Mouse (Mus musculus): ENCODE results near the gene Dynll2.

Gene Dynll2

DNA sequence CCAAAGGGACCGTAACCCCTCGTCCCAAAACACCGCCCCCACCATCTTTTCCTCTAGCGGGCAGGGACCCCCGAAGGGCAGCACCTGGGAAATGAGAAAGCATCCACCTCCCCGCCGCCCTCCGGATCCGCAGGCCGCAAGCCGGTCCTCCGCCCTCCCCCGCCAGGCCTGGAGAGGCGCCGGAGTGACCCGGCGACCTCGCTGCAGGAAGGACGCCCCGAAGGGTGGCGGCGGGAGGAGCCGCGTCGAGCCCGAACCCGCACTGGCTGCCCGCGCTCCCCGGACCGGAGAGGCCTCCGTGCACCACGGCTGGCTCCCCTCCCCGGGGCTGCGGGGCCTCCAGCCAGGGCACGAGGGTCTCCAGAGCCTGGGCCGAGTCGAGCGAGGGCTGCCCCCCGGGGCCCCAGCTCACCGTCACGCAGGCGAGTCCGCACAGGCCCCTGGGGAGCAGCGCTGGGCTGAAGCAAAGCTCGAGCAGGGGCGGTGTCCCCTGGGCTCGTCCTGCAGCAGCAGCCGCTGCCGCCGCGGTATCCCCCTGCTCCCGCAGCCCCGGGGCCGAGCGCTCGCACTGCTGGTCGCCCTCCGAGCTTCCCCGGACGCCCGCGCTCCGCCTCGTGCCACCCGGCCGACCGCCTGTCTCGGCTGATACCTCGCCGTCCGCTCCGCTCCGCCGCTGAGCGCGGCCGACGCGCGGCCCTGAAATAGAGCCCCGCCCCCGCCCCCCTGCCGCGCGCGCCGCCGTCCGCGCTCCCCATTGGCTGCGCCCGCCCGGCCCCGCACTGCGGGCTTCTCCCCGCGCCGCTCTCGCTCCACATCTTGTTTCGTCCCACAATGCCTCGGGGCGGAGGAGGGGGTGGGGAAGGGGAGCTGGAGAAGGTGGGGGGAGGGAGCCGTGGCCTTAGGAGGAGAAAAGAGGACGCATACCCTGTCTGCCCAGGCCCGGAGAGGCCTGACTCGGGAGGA, at the start of gene Dynll2:
TSS of gene Dynll2 (minus strand) at position 703 of the 963 bp plus-strand sequence.
- DNase-seq (ENCODE audit: low spot score) = peak; percentile 77

DNA sequence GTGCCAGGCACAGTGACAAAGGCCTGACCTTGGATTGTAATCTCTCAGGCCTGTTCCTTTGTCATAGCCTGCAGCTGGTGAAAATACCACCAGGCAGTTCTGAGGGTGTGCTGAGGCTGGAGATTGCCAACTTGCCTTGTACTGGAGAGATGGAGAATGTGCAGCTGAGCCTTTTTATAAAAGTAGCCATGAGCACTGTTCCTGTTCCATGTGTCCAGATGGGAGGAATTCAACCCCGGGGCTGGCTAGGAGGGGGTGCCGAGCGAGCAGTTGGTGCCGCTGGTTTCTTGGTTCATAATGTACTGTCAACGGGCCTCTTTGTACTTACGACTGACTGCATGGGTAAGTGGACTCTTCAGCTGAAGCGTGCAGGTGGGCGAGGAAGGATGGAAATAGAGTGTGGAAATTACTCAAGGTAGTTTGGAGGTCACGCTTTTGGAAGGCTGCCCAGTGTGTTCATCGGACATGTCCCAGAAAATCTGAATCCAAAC, 49.5 kb upstream of the Dynll2 start:
- no peak for DNase-seq (ENCODE audit: low spot score)

DNA sequence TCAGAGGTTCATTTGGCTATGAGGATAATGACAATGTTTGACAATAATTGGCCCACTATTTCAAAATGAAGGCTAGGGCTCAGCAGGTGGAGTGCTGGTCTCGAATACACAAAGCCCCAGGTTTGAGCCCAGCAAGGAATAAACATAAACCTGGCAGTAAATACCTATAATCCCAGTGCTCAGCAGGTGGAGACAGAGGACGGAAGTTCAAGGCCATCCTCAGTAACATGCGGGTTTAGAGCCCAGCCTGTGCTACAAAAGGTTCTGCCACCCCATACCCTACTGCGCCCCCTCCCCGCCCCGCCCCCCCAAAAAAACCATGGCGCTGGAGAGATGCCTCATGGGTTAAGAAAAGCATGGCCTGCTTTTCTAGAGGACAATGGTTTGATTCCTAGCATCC, 48.6 kb upstream of the Dynll2 start:
- DNase-seq (ENCODE audit: low spot score) = no peak

DNA sequence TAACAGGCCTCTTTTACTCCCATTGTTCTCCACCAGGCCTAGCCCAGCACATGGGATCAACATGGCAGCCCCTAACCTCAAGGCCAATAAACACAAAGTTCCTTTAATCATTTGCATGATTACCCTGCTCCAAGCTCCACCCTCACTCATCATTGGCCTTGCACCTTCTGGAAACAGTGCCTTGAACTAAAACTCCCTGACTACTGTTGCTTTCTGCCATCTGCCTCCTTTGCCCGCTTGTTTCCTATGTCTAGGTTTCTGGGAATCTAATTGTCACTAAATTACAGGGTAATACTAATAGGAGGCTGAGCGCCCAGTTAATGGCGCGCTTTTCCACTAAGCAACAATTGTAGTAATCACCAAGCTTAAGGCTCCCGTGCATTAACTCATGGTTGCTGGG, 44.4 kb upstream of the Dynll2 start:
- no peak for DNase-seq (ENCODE audit: low spot score)

DNA sequence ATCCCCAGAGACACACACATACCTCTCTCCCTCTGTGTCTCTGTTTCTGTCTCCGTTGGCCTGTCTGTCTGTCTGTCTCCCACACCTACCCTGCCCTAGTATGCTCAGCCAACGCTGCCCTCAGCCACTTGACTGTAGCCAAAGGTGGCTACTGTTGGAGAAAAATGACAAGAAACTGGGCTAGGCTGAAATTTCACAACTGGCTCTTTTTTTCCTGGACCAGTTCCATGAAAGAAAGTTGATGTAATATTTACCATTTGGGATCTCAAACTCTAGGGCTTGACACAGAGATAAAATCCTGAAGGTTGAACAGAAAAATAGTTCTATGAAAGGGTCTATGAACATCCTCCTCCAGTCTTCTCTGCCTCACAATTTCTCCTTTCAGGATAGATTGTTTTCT, 43.5 kb upstream of the Dynll2 start:
- DNase-seq (ENCODE audit: low spot score) = no peak

GRCm38 (mm10) chr11:88030219-88030618, 42.9 kb upstream of the Dynll2 start:
- DNase-seq (ENCODE audit: low spot score) = no peak

DNA sequence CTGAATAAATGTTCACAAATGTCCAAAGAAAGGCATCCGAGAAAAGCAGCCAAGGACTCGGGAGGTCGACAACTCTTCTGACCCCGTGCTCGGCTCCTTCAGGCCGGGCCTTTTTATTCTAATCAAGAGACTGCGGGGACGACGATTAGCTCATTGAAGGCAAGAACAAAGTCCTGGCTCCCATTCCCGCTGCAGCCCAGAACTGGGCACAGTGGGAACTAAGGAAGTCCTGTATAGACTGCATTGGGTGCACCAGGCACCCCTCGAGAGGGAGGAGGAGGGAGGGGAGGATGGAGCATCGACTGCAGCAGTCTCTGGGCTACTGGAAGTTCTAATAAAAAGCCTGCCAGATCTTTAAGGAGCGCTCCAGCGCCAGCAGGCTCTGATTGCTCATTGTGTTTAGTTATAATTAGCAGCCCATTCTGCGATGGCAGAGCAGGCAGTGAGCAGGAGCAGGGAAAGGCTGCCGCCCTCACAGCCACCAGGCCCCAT, 40.9 kb upstream of the Dynll2 start:
- DNase-seq (ENCODE audit: low spot score) = no peak

GRCm38 (mm10) chr11:88027391-88028035, 40.2 kb upstream of the Dynll2 start:
- no peak for DNase-seq (ENCODE audit: low spot score)

- DNase-seq (ENCODE audit: low spot score) = no peak
Measured at GRCm38 (mm10) chr11:88023933-88024332, 36.6 kb upstream of the Dynll2 start.

- DNase-seq (ENCODE audit: low spot score) = no peak
Measured at GRCm38 (mm10) chr11:88015795-88016194, 28.5 kb upstream of the Dynll2 start.

DNA sequence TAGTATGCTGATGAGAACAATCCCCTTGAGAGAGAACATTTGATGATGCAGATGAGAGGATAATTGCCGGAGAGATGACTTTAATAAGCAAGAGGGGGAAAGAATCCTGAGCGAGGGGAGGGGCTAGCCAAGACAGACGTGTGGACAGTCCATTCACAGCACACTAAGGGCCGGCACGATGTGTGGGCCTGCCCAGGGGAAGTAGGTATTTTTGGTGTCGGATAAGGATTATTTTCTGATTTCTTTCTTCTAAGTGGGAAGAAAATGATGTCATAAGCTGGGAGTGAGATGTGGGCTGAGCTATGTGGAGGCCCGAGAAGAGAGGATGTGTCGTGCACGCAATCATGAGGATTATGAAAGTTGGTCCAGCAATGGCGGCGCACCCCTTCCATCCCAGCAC, 27.8 kb upstream of the Dynll2 start:
- no peak for DNase-seq (ENCODE audit: low spot score)

GRCm38 (mm10) chr11:88013632-88014031, 26.3 kb upstream of the Dynll2 start:
- no peak for DNase-seq (ENCODE audit: low spot score)

- no peak for DNase-seq (ENCODE audit: low spot score)
Measured at GRCm38 (mm10) chr11:88012621-88013244, 25.4 kb upstream of the Dynll2 start.

GRCm38 (mm10) chr11:88011914-88012419, 24.6 kb upstream of the Dynll2 start:
- DNase-seq (ENCODE audit: low spot score) = no peak

- no peak for DNase-seq (ENCODE audit: low spot score)
Measured at GRCm38 (mm10) chr11:88011208-88011913, 24.0 kb upstream of the Dynll2 start.

DNA sequence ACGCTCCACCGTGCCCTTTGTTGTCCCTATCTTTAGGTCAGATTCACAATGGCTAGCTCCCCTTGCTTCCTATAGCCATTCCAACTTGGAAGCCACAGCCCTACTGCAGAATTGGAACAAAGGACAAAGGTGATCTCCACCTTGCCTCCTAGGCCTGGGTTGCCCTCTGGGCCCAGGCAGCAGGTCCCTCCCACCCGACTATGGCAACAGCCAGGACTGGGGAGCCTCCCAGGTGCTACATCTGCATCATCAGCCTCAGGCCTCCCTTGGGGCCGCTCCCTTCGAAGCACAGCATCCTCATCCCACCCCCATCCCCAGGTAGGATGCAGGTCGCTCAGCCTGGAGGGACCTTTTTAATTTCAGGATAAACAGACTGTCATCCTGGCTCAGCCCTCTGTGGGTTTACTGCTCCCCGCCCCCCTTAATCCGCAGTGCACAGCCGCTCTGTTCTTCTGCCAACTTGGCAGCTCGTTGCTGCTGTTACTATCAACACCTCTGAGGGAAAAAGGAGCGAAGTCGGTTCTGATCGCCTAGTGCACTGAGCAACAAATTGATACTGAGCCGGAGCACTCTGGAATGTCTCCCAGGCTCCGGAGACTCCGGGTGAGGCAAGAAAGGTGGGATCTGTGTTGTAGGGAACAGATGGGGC, 22.3 kb upstream of the Dynll2 start:
- DNase-seq (ENCODE audit: low spot score) = no peak

- DNase-seq (ENCODE audit: low spot score) = no peak
Measured at GRCm38 (mm10) chr11:88008641-88009040, 21.3 kb upstream of the Dynll2 start.

DNA sequence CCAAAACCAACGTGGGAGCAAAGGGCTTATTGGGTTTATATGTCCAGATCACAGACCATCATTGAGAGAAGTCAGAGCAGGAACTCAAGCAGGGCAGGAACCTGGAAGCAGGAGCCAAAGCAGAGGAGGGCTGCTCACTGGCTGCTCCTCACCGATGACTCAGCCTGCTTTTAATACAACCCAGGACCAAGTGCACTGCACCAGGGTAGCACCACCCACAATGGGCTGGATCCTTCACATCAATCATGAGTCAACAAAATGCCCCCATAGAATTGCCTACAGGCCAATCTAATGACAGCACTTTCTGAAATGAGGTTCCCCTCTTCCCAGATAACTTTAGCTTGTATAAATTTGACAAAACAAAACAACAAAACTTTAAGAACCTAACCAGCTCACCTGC, 16.8 kb upstream of the Dynll2 start:
- no peak for DNase-seq (ENCODE audit: low spot score)

GRCm38 (mm10) chr11:88002738-88003137, 15.4 kb upstream of the Dynll2 start:
- no peak for DNase-seq (ENCODE audit: low spot score)

DNA sequence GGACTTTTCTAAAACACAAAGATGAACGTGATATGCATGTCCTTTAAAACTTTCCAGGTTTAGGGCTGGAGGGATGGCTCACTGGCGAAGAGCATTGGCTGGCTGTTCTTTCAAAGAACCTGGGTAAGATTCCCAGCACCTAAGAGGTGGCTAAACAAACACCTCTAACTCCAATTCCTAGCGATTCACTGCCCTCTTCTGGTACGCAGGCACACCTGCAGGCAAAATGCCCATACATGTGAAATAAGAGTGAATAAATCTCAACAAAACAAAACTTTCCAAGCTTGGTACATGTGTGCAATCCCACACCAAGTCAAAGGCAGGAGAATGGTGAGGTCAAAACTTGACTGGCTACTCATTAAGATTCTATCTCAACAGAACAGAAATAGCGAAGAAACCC, 12.4 kb upstream of the Dynll2 start:
- DNase-seq (ENCODE audit: low spot score) = no peak

- peak; percentile 14 for DNase-seq (ENCODE audit: low spot score)
Measured at GRCm38 (mm10) chr11:87991806-87992205, 4.5 kb upstream of the Dynll2 start.
